Mouse (Mus musculus) lung, adult 18-20 months (tissue): Measurements from ENCODE around the gene Myadml2.

Source experiments
- DNase-seq, 2 experiments: peaks; one replicate each; pipeline ENCODE4 v3.0.0; 2022; ENCODE audit warnings: mixed read lengths in 2 of 2

The Myadml2 gene

DNA sequence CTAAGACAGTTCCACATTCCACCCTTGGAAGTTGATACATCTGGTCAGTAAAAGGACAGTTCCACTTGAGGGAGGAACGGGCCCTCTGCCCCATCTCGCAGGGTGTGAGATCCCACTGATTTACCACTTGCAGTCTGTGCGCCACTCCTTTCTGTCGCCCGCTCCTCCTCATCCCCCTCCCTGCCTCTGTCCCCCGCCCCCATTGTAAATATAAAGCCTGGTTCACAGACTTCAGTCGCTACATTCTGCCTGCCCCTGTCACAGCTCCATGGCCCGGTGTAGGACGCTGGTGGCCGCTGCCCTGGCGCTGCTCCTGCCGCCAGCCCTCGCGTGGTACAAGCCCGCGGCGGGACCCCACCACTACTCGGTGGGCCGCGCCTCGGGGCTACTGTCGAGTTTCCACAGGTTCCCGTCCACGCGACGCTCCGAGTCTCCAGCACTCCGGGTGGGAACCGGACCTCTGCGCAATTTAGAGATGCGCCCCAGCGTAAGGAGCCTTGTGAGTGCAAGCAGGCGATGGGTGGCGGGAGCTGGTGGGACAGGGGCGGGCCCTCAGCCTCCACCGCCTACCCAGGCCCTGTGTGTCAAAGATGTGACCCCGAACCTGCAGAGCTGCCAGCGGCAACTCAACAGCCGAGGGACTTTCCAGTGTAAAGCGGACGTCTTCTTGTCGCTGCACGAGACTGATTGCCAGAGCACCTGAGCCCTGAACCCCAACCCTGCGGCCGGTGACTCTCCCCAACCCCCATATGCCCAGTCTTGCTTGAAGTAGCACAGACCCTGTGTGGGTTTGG is 39.5 kb downstream of the Myadml2 start, which contains the start of gene Npb:
Gene Npb, plus strand, starts transcription at position 237 of the 794 bp plus-strand sequence.
- no peak for DNase-seq

DNA sequence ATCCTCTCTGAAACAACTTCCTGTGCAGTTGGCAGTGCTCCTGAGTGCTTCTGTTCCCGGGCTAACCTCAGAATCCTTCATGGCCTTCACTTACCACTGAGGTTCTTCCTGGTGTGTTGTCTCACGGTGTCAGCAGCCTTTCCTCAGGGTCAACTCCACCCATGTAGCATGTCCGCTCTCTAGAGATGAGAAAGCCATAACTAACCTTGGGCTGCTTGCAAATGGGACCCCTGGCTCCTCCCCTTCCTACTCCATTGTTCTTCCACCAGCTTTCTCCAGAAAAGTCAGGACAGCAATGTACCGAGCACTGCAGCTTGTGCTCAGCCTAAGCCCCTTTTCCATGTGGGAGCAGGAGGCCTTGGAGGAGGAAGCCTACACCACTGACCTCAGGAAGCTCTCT is 41.2 kb downstream of the Myadml2 start:
- no peak for DNase-seq

DNA sequence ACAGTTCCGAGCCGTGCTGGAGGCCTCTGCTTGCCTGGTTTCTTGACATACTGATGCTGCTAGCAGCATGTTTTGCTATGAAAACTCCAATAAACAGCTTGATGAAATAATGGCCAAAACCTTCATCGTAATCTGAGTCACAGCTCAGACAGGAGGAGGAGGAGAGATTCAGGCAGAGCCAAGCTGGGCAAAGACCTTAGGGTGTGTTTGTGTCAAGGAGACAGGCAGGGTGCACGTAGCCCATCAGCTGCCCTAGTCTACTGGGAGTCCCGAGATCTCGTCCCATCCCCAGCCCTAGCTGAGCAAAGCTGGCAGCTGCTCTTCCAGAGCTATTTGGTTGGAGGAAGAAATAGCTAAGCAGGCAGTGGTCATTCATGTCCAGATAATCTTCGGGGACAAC is 42.3 kb downstream of the Myadml2 start:
- no peak for DNase-seq

DNA sequence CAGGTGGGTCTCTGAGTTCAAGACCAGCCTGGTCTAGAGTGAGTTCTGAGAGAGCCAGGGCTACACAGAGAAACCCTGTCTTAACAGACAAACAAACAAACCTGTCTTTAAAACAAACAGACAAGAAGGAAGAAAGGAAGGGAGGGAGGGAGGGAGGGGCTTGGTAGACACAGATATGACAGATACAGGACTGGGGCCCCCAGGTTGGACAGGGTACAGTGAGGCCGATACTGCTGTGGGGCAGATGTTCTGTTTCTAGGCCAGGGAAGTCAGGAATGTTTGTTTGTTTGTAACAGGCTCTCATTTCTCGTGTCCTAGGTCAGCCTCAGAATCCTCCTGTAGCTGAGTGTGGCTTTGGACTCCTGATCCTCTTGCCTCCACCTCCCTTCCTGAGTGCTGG is 44.4 kb downstream of the Myadml2 start:
- DNase-seq: no peak

- DNase-seq: no peak
Observed at GRCm38 (mm10) chr11:120600716-120601115, 47.2 kb downstream of the Myadml2 start.

DNA sequence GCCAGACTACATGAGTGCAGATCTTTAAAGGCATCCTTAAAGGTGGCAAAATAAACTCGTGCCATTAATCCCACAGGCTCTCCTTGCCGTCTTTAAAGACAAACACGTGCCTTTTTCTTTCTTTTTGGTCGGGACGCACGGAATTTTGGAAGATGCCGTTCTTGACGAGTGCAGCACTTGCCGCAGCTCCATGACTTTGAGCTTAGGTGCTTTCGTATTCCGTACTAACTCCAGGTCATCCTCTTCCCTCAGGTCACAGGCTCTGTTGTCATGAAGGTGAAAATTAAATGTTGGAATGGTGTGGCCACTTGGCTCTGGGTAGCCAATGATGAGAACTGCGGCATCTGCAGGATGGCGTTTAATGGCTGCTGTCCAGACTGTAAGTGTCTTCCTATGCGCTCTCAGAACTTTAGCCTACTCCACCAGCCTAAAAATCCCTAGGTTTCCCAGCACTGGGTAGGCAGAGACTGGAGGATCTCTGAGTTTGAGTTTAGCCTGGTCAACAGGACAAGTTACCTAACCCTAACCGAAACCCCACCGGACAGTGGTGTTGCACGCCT is 48.9 kb downstream of the Myadml2 start:
- DNase-seq: no peak

- peak; percentile 91 to 94 for DNase-seq
Observed at GRCm38 (mm10) chr11:120598283-120598989, 49.5 kb downstream of the Myadml2 start, which contains the start of the genes Alyref and Anapc11. Alyref (minus strand) TSS chr11:120598365. Anapc11 (plus strand) TSS chr11:120598421.

DNA sequence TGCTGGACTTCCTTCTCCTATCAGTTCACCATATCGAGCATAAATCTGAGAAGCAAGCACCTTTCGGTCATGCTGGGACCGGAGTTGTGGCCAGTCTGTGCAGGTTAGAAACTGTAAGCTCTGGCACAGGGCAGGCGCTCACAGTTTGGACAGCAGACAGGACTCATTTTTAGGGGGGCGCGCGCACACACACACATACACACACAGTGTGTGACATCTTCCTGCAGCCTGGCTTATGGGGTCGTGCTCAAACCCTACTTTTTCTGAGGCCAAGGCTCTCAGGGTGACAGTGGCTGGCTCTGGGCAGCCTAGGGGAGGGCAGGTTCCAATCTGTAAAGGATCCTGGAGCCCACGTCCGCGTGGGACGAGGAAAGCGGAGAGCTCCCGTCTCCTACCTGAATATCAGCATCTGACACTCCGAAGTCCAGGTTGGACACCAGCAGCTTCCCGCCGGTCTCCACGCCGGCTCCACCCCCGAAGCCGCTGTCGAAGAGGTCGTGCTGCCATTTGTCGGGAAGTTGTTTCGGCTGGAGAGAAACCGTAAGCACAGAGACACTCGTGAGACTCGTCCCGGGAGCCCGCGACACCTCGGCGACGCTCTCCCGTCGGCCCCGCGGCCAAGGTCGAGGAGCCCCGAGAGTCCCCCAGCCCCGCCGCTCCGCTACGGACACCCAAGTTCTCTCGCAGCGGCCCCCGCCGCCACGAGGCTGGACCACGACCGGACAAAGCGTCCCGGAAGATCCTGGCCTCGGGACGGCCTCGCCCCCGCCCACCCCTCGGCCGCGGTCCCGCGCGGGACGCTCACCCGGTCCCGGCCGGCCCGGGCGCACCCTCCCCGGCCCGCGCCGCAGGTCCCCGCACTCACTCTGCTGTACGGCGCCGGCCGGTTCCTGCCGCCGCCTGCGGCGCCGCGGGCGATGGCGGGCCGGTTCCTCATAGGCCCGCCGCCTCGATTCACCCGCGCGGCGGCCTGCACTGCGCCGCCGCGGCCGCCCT is 50.4 kb downstream of the Myadml2 start:
- DNase-seq: no peak
